Mouse (Mus musculus) liver, adult 2 months (tissue): ENCODE data around the gene Dis3l2. TPM values are rescaled to one million over a fixed set of nuclear protein-coding genes. Genes with fewer than 3 reads are reported as not detected.
A peak's percentile ranks its signal among the peaks of the same experiment; 100 is the strongest.

ENCODE experiments used
- DNase-seq: peaks from one replicate; pipeline ENCODE4 v3.0.0-alpha.2; 2011; ENCODE audit warnings: low read depth, low spot score; ENCODE audit errors: extremely low read depth
- H3K27ac ChIP-seq: fragments of 200-500 bp; replicated peaks from 2 replicates; pipeline ENCODE4 v1.5.1; 2012; ENCODE audit warnings: low read depth, mild to moderate bottlenecking, control low read depth, inconsistent platforms, low read length; ENCODE audit not compliant: insufficient read depth
- H3K27me3 ChIP-seq: fragments of 200-500 bp; 2 replicates; pipeline ENCODE4 v1.6.1; 2012; ENCODE audit warnings: mild to moderate bottlenecking, moderate library complexity, low read length, inconsistent platforms; ENCODE audit not compliant: control insufficient read depth, insufficient read depth
- H3K36me3 ChIP-seq: fragments of 200-500 bp; 2 replicates; pipeline ENCODE4 v1.6.1; 2012; ENCODE audit warnings: low read length, inconsistent platforms; ENCODE audit not compliant: control insufficient read depth, insufficient read depth
- H3K4me1 ChIP-seq: fragments of 200-500 bp; 2 replicates; pipeline ENCODE4 v1.6.1; 2011; ENCODE audit warnings: low read length; ENCODE audit not compliant: control insufficient read depth, insufficient read depth
- H3K4me3 ChIP-seq: fragments of 200-500 bp; 2 replicates; pipeline ENCODE4 v1.5.1; 2011; ENCODE audit warnings: low read depth, mild to moderate bottlenecking, control low read depth, low read length, moderate library complexity; ENCODE audit not compliant: insufficient read depth
- H3K79me2 ChIP-seq: fragments of 200-500 bp; 2 replicates; pipeline ENCODE4 v1.6.1; 2012; ENCODE audit warnings: inconsistent platforms, mild to moderate bottlenecking, low read length, moderate library complexity; ENCODE audit not compliant: control insufficient read depth, insufficient read depth
- H3K9ac ChIP-seq: fragments of 200-500 bp; 2 replicates; pipeline ENCODE4 v1.6.1; 2012; ENCODE audit warnings: low read depth, mild to moderate bottlenecking, control low read depth, inconsistent platforms, low read length
- CTCF ChIP-seq: fragments of 200-500 bp; IDR thresholded peaks from 2 replicates; pipeline ENCODE4 v1.5.1; 2011; ENCODE audit warnings: low read depth, low read length, control low read depth
- POLR2A ChIP-seq: fragments of 200-500 bp; IDR thresholded peaks from 2 replicates; pipeline ENCODE4 v1.6.1; 2011; ENCODE audit warnings: low read length, control low read depth; ENCODE audit not compliant: insufficient read depth; ENCODE audit errors: extremely low read depth
- WGBS: fragments of 180-500 bp; shearing (Covaris S2); methylation state at CpG from one replicate; pipeline ENCODE4 v1.1.7; 2018; 5-methylcytosine and 5-hydroxymethylcytosine counted together
- polyA plus RNA-seq: library from polyadenylated mRNA; depleted of rRNA; stranded (reverse); fragments of >200 nt; gene quantifications from 2 replicates; pipeline ENCODE4 v1.2.3, GENCODE M21; 2012; rRNA removed
- total RNA-seq: library from RNA; depleted of rRNA; stranded (reverse); fragments of >200 nt; gene quantifications from 2 replicates; pipeline ENCODE4 v1.2.3, GENCODE M21; 2014; rRNA removed

The Dis3l2 gene
- total RNA-seq (13.2 and 13.4 TPM in 2 replicates), polyA plus RNA-seq (7.7 and 9.0 TPM in 2 replicates)

- Histone ChIP-seq H3K79me2 (peaks cover 13% of the 10 kb centered on the region), H3K27ac (peak within 1 kb of the TSS; percentile 78), H3K4me3 (peak within 1 kb of the TSS; percentile 76), H3K9ac (peak within 1 kb of the TSS; percentile 84), H3K36me3 (no peaks in the 10 kb centered on the region), H3K4me1 (peaks cover 6% of the 10 kb centered on the region; the same call in 1 of the 2 replicates), H3K27me3 (no peaks in the 10 kb centered on the region)
- peak; percentile 71 for DNase-seq
- TF ChIP-seq POLR2A = peak; percentile 47; the same call in 1 of the 2 replicates
- no peak for TF ChIP-seq CTCF
- WGBS = 4% methylated on average over 54 of the region's 54 CpGs
These were observed at the start of gene Dis3l2 for GRCm38 (mm10) chr1:86703300-86703964. TSS of gene Dis3l2 (plus strand) at chr1:86703808.

- 66% methylated on average over 5 of the region's 5 CpGs for WGBS
- Histone ChIP-seq H3K79me2 (no peaks in the 10 kb centered on the region), H3K4me1 (no peaks in the 10 kb centered on the region), H3K27ac (no peak overlapping the region), H3K4me3 (no peak overlapping the region), H3K27me3 (no peaks in the 10 kb centered on the region), H3K36me3 (no peaks in the 10 kb centered on the region), H3K9ac (no peak overlapping the region)
- DNase-seq = peak; percentile 35
- TF ChIP-seq POLR2A (no peak), CTCF (no peak)
These were observed 46.5 kb upstream of the Dis3l2 start for GRCm38 (mm10) chr1:86657071-86657470.

- Histone ChIP-seq H3K27ac (no peak overlapping the region), H3K9ac (no peak overlapping the region), H3K27me3 (peaks cover 2% of the 10 kb centered on the region; the same call in 1 of the 2 replicates), H3K79me2 (no peaks in the 10 kb centered on the region), H3K4me1 (peaks cover 2% of the 10 kb centered on the region), H3K4me3 (no peak overlapping the region), H3K36me3 (no peaks in the 10 kb centered on the region)
- TF ChIP-seq CTCF (no peak), POLR2A (no peak)
- 82% methylated on average over 2 of the region's 2 CpGs for WGBS
- DNase-seq = no peak
These were observed 38.5 kb upstream of the Dis3l2 start for GRCm38 (mm10) chr1:86665091-86665490.

GRCm38 (mm10) chr1:86669552-86670273 is 33.9 kb upstream of the Dis3l2 start:
- under 1% methylated on average over 44 of the region's 44 CpGs for WGBS
- peak; percentile 72 for DNase-seq
- no peak overlapping the region for H3K27ac ChIP-seq
- H3K79me2 ChIP-seq = no peaks in the 10 kb centered on the region
- H3K36me3 ChIP-seq = no peaks in the 10 kb centered on the region
- no peak for TF ChIP-seq POLR2A
- peak; percentile 94 for TF ChIP-seq CTCF
- H3K4me1 ChIP-seq = peaks cover 5% of the 10 kb centered on the region
- H3K4me3 ChIP-seq = peak overlapping the region; percentile 37; the same call in 1 of the 2 replicates
- H3K27me3 ChIP-seq = peaks cover 4% of the 10 kb centered on the region; the same call in 1 of the 2 replicates
- H3K9ac ChIP-seq = peak overlapping the region; percentile 6; the same call in 1 of the 2 replicates

GRCm38 (mm10) chr1:86670279-86671038 is 33.1 kb upstream of the Dis3l2 start, which contains the start of gene Nppc:
TSS of gene Nppc (minus strand) at chr1:86670571.
- Histone ChIP-seq H3K27me3 (peaks cover 4% of the 10 kb centered on the region; the same call in 1 of the 2 replicates), H3K9ac (peak within 1 kb of the TSS; percentile 6), H3K27ac (no peak within 1 kb of the TSS), H3K79me2 (no peaks in the 10 kb centered on the region), H3K4me3 (peak within 1 kb of the TSS; percentile 37; the same call in 1 of the 2 replicates), H3K4me1 (peaks cover 5% of the 10 kb centered on the region), H3K36me3 (no peaks in the 10 kb centered on the region)
- TF ChIP-seq POLR2A (peak; percentile 59; the same call in 1 of the 2 replicates), CTCF (peak; percentile 67)
- peak; percentile 46 for DNase-seq
- 7% methylated on average over 59 of the region's 59 CpGs for WGBS
